8 mouse cellular contexts compared by ENCODE assay signal in the genomic region with DNA sequence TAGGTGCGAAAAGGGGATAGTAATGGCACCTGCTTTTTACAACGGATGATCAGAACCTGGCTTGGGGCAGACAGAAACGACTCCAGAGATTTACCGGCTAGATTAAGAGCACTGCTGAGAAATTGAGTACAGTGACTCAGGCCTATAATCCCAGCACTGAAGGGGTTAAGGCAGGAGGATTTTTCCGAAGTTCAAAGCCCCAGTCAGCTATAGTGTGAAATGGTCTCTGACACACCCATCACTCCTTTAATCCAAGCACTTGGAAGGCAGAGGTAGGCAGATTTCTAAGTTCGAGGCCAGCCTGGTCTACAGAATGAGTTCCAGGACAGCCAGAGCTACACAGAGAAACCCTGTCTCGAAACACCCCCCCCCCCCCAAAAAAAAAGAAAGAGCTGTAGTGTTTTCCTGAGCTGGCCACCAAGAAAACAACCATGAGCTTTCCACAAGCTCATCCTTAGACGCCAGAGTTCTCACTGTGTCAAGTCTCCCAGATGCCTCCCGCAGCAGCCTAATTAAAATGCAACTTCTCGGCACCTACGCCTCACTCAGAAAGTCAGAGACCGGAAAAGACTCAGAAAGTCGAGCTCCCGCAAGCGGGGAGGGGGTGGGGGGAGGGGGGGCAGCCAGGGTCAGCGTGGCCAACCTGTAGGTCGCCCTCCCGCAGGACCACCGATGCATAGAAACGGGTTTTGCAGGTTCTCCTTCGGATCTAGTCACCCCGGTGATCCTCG. TPM values are rescaled to one million over a fixed set of nuclear protein-coding genes. Genes with fewer than 3 reads are reported as not detected.
DNase-seq lines count a peak whose midpoint lies in the region; ATAC-seq and TF ChIP-seq lines count a peak whose summit lies in the region.

No protein-coding gene starts in this region.

- no peaks in the 10 kb centered on the region for H3K36me3 ChIP-seq in hindbrain, embryonic 11.5 days (ENCODE audit: control insufficient read depth, insufficient read depth, low read length)

- TF ChIP-seq CTCF in lung, adult 2 months (IDR thresholded peaks at IDR 0.05; ENCODE audit: insufficient read depth, low read length) = no peak

- 14% methylated on average over 22 of the region's 23 CpGs for WGBS in lung, adult 2 months
- 19% methylated on average over 23 of the region's 23 CpGs for WGBS in hindbrain, embryonic 11.5 days

- H3K27me3 ChIP-seq in hindbrain, embryonic 11.5 days (ENCODE audit: control insufficient read depth, insufficient read depth, low read length) = no peaks in the 10 kb centered on the region

- H3K9ac ChIP-seq in hindbrain, embryonic 11.5 days (ENCODE audit: low read depth, low read length) = peak overlapping the region; percentile 67

- ATAC-seq in hindbrain, embryonic 11.5 days (ENCODE audit: low FRiP score) = peak; percentile 54

- DNase-seq in lung, adult 2 months = no peak
- no peak for DNase-seq in lung, postnatal 4 days
- DNase-seq in brain, adult 2 months (ENCODE audit: low read depth, low spot score) = peak; percentile 40
- DNase-seq in hindbrain, embryonic 11.5 days (ENCODE audit: low spot score) = peak; percentile 6
- DNase-seq in lung, postnatal 25 days (ENCODE audit: low spot score) = peak; percentile 8
- DNase-seq in urinary bladder, adult 2 months (ENCODE audit: low spot score) = no peak
- DNase-seq in urinary bladder, adult 18-20 months (ENCODE audit: low spot score in 2 of 2) = no peak
- no peak for DNase-seq in urinary bladder, postnatal 10 days (ENCODE audit: low spot score)

- H3K4me1 ChIP-seq in lung, adult 2 months (ENCODE audit: control insufficient read depth, insufficient read depth, low read length) = peaks cover 28% of the 10 kb centered on the region
- no peaks in the 10 kb centered on the region for H3K4me1 ChIP-seq in hindbrain, embryonic 11.5 days (replicated peaks; ENCODE audit: control insufficient read depth, insufficient read depth, low read length)

- peak overlapping the region; percentile 82 for H3K4me3 ChIP-seq in lung, adult 2 months (replicated peaks; ENCODE audit: extremely low read depth, low read depth, low read length)
- H3K4me3 ChIP-seq in hindbrain, embryonic 11.5 days (ENCODE audit: low read depth, low read length) = peak overlapping the region; percentile 46

- no peaks in the 10 kb centered on the region for H3K9me3 ChIP-seq in hindbrain, embryonic 11.5 days (ENCODE audit: control insufficient read depth, low read length)

- no peak for TF ChIP-seq POLR2A in lung, adult 2 months (IDR thresholded peaks at IDR 0.05; ENCODE audit: borderline replicate concordance, extremely low read depth, low read depth, low read length)

- H3K4me2 ChIP-seq in hindbrain, embryonic 11.5 days (replicated peaks; ENCODE audit: low read depth, low read length) = peak overlapping the region; percentile 93

- no peak overlapping the region for H3K27ac ChIP-seq in hindbrain, embryonic 11.5 days (ENCODE audit: low read depth, low read length)

RNA-seq across cellular contexts. Expression of a gene that starts 0.8 kb away (rescaled TPM):
- polyA plus RNA-seq in lung, adult 2 months (2012; rRNA removed) = 18.4 and 25.6 TPM in 2 replicates
- polyA plus RNA-seq in hindbrain, embryonic 11.5 days (2014; fragmentation: Nextera tagmentation; extraction: Ambion mirVana) = 3.5 and 3.7 TPM in 2 replicates
- 18.2 and 21.2 TPM in 2 replicates for polyA plus RNA-seq in urinary bladder, adult 2 months (2012; rRNA removed)

RNA-seq across cellular contexts. Expression of a gene that starts 35.3 kb away (rescaled TPM):
- 11.1 and 15.4 TPM in 2 replicates for polyA plus RNA-seq in lung, adult 2 months (2012; rRNA removed)
- polyA plus RNA-seq in hindbrain, embryonic 11.5 days (2014; fragmentation: Nextera tagmentation; extraction: Ambion mirVana) = 45.3 and 51.7 TPM in 2 replicates
- 23.6 and 27.7 TPM in 2 replicates for polyA plus RNA-seq in urinary bladder, adult 2 months (2012; rRNA removed)

Comparison
In these comparisons a context has a peak if more than half of its experiments do, and no peak if none do; other contexts are left out.
1. DNase-seq: peak in brain, adult 2 months (single experiment), hindbrain, embryonic 11.5 days (single experiment) and lung, postnatal 25 days (single experiment); none in lung, adult 2 months (single experiment), lung, postnatal 4 days (0 of 2), urinary bladder, adult 2 months (single experiment), urinary bladder, adult 18-20 months (0 of 2) and urinary bladder, postnatal 10 days (single experiment).